Mouse (Mus musculus) gastrocnemius, postnatal 4 days (tissue): ENCODE results near the gene Magi1. TPM values are rescaled to one million over a fixed set of nuclear protein-coding genes. Genes with fewer than 3 reads are reported as not detected.

Experiments
- DNase-seq, 2 experiments: peaks; one replicate each; pipeline ENCODE4 v3.0.0; 2021 to 2022; ENCODE audit warnings: low spot score in 2 of 2, mixed read lengths in 2 of 2
- total RNA-seq, 2 experiments: library from RNA; stranded (reverse); gene quantifications; 2 replicates each; pipeline ENCODE4 v1.2.3; 2021

Gene Magi1
- total RNA-seq, 2 experiments from 2014 or later: 13.2 to 16.6 TPM

DNA sequence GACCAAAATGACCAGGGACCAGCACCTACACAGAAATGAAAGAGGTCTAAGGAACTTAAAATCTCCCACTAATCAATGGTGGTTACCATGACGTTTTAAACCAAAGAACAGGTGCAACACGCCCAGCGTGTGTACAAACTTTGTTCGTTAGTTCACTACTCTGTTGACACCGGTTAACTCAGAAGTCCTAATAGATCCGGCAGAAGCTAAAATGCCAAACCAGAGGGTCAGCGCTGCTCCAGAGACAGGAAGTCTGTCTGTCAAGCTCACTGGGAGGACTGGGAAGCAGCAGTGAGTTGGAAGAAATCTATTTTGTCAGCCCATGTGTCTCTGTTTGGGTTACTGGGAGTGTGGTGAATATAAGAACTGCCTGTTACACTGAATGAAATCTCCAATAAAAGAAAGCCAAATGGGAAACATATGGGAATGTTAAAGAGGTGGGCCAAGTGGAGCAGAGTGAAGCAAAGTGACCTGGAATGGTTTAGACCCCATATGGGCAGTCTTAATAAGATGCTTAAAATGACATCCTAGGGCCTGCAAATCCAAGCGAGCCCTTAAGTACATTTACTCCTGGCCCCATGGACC, 161.1 kb downstream of the Magi1 start:
- no peak for DNase-seq

DNA sequence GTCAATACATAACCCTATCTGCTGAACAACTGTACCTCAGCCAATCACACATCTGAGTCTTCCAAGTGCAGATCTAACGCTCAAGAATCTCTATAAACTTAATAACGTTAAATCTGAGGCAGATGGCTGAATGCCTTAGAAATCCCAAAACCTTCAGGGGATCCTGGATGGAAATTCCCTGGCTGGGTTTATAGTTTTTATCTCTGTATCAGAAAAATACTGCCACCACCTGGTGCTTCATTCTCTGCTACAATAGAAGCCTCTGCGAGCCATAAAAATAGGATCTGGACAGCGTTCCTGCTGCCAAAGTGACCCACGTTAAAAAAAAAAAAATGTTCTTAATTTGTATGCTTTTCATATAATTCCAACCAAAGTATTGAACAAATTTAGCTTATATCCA, 162.2 kb downstream of the Magi1 start:
- no peak for DNase-seq

DNA sequence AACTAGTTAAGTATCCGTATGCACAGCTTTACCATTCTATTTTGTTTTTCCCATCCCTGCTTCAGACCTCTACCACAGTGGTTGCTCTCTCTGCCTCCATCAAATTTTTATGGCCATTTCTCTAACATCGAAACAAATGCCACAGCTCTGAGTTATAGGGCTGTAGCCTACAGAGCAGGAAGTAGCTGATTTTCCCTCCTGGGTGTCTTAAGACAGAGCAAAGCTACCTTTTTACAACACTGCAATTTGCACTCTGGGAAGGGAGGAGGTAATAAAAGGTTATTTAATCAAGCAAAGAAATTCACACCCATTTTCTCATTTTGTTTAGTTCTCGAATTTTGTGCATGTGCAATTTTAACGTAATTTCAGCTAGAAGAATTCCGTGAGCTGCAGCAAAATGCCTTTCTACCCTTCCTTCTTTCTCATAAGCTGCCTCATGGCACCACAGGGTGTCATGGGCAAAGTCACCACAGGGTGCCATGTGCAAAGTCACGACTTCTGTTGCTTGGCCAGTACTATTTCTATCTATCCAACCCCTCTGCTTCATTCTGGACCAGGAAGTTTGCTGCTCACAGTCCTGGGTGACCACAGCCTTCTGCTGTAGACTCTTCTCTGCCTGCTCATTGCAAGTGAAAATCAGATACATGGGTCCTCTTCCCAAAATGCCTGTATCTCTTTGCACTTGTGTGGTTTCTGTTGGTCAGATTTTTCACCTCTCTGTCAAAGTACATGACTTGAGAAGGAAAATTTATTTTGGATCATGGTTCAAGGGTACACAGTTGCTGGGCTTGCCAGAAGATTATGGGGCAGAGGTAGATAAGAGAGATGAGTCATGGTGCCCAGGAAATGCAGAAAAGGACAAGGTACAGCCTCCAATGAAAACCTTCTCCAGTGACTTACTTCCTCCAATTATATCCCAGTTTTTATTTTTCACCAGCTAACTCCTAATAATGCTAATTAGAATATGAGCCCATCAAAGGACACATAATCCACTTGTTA, 167.0 kb downstream of the Magi1 start:
- DNase-seq: no peak

DNA sequence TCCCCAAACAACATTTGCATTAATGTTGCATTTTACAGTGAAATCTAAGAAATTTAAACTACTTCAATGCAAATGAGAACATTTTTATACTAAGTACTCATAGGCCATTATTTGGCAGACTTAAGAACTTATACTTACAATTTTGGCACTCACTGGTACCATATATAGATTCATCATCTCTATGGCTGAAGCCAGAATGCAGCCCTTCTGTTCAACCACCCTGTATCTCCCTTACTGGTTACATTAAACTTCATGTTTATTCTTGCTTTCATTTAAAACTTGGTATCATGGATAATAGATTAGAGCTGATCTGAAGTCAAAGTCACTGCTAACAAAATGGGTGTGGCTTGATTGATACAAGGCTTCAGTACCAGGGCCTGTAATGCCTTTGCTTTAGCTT, 171.9 kb downstream of the Magi1 start:
- no peak for DNase-seq

DNA sequence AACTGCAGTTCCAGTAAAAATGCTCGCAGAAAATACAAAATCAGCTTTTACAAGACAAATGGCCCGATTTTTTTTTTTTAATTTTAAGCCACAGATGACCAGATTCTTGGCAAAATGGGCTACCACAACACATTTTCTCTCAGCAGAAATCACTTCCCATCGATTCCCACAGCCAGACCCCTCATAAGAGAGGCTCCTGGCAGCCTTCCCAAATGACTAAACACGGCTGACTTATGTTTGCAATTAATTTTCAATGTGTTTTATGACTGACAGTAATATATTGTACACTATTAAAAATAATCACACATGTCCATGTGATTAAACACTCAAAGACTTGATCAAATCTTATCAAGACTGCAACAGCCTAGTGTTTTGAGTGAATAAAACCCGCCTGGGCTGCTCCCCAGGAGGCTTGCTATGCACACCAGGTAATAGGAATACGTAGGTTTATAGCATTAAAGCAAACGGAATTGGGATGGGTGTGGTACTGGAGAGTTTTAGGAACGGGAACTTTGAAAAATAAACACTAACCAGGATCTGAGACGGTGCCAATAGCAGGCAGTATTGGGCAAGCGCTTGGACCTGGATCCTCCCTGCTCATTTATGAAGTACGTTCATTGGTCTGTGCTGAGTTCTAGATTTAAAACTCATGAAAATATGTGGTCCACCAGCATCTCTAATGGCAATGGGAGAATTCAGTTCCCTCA, 176.2 kb downstream of the Magi1 start:
- no peak for DNase-seq

DNA sequence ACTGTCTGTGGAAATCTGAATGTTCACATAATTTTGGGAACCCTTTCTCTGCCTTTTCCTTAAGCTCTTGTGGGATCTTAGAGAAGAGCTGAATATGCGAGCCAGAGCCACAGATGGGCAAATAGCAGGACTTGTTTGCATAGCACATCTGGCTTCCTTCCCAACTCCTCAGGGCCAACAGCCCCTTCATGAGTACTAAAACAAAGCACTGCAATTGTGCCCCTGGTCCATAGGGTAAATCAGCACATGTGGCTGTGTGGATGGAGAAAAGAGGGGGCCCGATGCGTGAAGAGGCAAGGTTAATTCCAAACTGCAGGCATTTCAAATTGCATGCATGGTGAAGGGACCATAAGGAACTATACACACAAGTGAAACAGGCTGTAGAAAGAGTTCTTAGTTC, 180.1 kb downstream of the Magi1 start:
- DNase-seq: no peak

DNA sequence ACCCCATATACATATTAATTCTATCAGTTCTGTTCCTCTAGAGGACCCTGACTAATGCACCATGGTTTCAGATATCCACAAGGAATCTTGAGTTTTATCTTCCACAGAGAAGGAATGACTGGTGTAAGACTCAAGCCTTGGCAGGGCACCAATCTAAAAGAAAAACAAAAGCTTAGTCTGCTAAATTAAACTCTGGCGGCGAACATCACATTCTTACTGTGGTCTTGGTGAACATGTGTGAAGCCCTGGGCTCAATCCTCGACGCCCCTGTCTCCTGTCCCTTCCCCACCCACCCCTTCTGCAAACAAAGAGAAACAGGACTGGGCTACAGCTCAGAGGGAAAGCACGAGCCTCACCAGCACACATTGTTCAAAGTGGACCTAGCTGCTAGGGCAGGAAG, 182.5 kb downstream of the Magi1 start:
- no peak for DNase-seq

DNA sequence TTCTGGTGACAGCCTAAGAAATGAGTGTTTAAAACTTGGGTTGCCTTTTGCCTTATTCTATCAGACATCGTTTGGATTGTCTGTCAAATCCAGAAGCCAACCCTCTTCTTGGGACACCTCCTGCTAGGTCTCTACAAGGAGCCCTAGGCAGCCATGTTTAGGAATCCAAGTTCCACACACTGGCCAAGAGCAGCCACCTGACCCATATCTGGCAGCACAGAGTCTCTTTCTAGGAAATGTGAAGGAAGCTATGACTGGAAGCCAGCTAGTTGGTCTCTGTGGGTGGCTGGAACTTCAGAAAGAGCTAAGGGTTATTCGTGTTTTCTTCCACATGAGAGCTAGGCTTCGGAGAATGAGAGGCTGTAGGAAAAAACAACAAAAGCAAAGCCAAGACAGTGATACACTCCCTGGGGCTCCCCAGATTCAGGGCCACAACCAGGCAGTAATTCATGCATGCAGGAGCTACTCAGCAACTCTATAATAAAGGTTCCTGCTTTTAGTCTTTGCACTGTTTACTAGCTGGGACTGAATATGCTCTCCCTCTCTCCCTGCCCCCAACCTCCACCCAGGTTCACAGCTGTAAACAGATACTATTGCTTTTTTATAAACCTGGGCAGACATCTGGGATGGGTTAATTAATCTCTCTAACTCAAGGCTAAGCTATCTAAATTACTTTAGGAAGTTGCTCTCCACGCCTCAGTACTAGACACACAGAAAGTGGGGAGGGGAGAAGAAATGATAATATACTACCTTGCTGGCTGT, 188.6 kb downstream of the Magi1 start:
- DNase-seq: no peak

DNA sequence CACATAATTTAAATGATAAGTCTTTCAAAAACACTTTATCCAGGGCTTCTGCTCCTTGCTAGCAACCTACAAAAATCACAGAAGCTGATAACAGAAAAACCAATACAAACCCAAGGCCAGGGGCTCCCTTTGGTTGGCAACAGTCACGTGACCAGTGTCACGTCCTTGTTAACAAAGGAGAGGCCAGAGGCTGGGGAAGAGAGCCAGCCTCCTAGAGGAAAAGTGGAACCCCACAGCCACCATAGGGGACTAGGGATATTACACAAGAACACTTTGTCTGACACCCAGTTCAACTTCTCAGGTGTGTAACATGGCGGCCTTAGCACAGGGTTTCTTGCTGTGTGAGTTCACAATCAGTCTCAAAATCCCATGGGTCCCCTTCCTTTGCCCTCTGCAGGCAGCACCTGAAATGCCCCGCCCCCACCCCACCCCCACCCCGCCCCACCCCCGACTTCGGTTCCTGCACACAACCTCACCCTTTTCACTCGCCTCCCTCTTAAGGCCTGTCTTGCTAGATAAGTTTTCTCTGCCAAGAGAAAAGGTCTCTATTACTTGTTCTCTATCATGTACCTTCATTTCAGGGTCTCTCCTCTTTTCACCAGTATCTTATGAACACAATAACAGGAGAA, 190.6 kb downstream of the Magi1 start:
- DNase-seq: no peak

DNA sequence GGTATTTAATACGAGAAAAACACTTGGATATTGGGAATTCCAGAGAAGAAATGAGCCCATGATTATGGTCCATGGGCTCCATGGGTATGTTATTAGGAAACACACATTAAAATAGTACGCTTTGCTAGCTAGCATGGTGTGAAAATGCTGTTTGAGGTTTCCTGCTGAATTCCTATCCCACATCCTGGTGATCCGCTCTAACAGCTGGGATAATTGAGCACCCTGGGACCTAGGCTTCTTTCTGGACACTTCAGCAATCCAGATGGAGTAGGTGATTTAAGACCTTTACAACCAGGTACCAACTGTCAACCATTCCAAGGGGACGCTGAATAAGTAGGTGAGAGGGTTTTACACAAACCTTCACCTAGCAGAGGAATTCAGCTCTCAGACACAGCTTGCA, 191.2 kb downstream of the Magi1 start:
- DNase-seq: no peak

DNA sequence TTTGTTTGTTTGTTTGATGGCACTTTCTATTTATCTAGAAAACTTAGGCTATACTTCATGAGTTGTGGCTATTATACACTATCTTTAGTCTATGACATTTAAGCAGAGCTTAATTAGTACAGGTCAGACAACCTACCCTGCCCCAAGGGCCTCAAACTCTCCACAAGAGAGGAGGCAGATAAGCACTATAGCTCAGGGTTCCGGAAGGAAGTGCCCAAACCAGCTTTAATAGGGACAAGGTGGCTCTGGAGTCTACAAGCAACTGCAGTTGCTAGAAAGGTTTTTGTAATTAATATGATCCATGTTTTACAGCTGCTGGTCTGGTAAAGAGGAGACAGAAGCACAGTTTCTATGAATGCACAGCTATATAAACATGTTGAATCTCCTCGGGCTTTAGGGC, 196.9 kb downstream of the Magi1 start:
- no peak for DNase-seq

DNA sequence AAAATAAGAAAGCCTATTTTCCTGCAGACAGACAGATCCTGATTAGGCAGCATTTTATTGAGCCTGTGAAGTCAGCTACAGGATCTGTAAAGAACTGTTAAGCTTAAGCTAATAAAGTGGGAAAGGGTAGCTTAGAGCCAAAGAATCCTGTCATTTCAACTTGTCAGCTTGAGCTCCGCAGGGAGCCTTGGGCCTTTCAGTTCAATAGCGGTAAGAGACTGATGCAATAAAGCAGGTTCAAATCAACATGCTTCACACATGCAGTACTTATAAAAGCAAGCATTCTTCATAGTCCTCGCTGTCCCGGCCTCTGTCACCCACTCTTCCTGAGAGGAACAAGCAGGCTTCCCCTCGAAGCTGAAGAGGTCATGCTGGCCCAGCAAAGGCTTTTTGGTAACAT, 199.0 kb downstream of the Magi1 start:
- DNase-seq: no peak

DNA sequence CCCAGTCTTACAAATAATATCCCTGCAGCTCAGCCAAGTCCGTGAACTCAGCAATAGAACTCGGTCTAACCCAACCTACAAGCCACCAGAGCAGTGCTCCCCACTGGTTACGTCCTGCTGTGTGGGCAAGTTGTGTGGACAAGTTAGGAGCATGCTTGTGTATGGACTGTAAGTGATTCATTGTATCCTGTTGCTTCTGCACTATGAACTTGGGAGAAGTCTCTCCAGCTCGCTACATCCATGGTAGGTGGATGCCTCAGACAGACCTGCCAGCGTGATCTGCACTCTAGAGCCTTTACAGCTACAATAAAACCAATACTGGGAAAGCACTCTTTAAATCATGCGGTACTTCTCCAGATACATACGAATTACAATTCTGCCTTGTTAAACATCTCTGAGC, 200.3 kb downstream of the Magi1 start:
- DNase-seq: no peak

DNA sequence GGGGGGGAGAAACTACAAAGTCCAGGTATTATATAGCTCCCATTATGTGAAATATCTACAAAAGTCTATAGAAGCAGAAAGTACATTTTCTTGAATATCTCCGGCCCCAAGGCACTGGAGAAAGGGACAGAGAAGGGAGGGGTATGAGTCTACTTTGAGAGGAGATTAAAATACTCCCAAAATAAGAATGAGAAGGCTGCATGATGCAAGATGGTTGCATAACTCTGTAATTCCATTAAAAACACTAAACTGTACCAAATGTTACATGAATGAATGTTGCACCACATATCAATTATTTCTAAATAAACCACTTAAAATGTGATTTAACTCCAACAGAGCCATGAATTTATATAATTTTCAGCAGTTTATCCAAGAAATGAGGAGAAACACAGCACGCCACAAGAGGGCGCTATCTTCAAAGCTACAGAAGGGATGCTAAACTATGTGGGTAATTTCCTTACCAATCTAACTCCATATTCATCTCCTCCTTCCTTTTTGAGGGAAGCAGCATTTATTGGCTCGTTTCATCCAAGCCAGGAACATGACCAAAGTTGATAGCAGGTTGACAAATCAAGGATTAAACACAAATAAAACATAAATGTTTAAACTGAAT, 202.7 kb downstream of the Magi1 start:
- DNase-seq: peak; percentile 32 to 74

DNA sequence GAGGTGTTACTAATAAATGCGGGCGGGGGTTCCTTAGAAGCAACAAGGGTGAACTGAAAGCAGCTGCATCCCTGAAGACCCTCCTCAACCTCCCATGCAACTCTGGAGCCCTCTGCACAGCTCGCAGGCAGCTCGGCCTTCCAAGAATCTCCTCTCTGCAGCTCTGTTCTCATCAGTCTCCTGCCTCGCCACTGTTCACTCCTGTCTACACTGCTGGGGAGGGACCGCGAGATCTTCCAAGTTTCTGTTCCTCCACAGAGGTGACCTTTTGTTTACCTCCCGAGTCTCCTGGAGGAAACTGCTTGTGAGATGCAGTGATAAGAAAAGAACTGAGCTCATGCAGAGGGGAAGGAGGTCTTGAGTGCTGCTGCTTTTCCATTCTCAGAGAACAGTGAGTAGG, 204.8 kb downstream of the Magi1 start:
- no peak for DNase-seq

DNA sequence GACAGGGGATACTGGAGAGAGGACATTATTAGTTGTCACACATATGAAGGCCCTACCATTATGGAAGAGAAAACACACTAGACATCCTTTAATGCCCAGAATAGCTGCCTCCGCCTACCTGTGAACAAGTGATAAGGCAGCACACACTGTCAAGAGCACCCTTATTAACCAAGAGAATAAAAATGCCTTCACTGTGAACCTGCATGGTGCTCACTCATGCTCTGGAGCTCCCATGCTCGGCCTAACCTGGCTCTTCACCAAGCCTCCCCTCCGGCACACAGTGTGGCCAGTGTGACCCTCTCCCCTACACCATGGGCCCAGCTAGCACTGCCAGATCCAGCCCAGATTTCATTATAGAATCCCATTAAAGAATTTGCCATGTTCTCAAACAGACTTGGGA, 206.7 kb downstream of the Magi1 start:
- no peak for DNase-seq

DNA sequence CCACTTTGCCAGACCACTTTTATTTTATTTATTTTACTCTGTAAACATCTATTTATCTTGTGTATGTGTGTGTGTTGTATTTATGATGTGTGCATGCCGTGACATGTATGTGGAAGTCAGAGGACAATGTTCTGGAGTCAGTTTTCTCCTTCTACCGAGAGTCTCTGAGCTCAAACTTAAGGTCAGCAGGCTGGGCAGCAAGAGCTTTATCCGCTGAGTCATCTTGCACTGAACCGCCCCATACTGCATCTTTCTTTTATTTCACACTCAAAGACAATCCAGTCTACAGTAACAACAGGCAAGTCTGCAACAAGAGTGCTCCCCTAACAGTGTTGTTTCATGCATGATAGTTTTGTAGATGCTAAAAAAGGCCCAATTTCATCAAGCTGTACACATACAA, 207.7 kb downstream of the Magi1 start:
- no peak for DNase-seq

DNA sequence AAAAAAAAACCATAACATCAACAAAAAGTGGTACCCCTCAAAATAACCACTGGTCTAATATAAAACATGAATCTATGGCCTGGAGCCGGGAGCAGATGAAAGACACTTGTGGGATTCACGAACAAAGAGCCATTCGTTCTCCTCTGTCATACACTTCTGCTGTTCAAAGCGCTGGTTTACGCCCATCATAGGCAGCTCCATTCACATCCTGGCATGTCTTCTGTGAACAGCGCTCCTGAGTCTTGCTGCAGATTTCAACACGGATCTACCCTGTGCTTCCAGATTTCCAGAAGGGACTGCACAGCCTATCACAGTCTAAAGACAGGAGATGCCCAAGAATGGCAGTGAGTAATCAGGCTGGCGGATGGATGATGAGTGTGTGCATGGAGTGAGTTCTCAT, 208.5 kb downstream of the Magi1 start:
- no peak for DNase-seq

DNA sequence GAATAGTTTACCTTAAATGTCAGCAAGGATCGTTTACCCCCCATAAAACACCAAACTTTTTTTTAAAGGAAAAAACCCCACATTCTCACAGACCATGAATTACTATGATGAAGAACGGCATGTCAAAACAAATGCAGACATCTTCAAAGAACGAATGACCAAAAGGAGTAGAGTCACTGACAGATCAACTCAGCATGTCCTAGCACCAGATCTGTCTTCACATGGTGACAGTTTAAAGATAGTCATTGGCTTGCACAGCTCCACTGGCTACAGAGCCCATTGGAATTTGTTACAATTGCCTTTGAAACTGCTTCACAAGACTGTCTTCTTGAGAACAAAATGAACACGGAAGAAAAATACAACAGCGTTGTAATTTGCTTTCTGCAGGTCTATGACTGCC, 212.0 kb downstream of the Magi1 start:
- DNase-seq: no peak

DNA sequence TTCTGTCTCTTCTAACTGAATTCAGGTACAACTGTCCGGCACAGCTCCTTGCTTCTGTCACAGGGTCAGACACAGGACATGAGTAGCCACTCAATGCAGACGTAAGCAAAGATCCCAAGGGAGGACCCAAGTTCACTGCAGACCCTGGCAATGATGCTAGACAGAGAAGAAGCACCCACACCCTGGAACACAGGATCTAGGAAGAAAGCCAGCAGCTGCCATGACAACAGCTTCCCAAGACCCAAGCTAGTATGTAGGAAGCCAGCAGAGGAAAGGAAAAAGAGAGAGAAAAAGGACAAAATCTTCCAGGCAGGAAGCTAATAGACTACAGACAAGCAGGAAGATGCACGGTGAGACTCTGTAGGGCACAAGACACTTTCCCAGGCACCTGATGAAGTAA, 213.0 kb downstream of the Magi1 start:
- DNase-seq: no peak
